Mouse (Mus musculus): ENCODE results near the gene C2cd3. TPM values are rescaled to one million over a fixed set of nuclear protein-coding genes. Genes with fewer than 3 reads are reported as not detected.

Gene C2cd3
- polyA plus RNA-seq, 1 experiment from 2014 or later: 48.8 TPM

DNA sequence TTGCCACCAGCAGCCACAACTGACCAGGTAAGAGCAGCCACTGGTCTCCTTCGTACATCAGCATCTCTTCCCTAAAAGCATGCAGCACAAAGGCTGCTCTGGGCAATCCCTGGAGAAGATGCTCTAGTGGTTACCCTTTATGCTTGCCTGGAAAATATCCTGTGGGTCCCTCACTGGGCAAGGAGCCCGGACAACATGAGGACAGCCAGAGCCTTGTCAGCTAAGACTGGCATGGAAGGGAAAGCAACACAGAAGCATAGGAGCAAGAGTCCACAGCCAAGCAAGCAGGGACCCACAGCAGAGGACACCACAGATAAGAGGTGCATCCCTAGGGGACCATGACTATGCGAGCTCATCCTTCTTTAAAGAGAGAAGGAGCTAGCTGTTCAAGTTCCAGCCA is 87.8 kb downstream of the C2cd3 start:
- no peaks in the 10 kb centered on the region for H3K27me3 ChIP-seq (ENCODE audit: control insufficient read depth, insufficient read depth, low read length)
- no peak overlapping the region for H3K4me3 ChIP-seq (ENCODE audit: low read depth, low read length)
- H3K4me2 ChIP-seq (ENCODE audit: low read depth, low read length, severe bottlenecking): no peak overlapping the region
- no peaks in the 10 kb centered on the region for H3K4me1 ChIP-seq (replicated peaks; ENCODE audit: control insufficient read depth, insufficient read depth, low read length)
- ATAC-seq (replicated peaks; ENCODE audit: low FRiP score) (no peak), DNase-seq (ENCODE audit: low spot score) (no peak)
- H3K27ac ChIP-seq (ENCODE audit: low read depth, low read length): no peak overlapping the region
- H3K9me3 ChIP-seq (ENCODE audit: control insufficient read depth, low read length): no peaks in the 10 kb centered on the region
- peaks cover 8% of the 10 kb centered on the region; the same call in 1 of the 2 replicates for H3K36me3 ChIP-seq (ENCODE audit: control insufficient read depth, insufficient read depth, low read length)
- 96% methylated on average over 3 of the region's 3 CpGs for whole genome bisulfite sequencing
- no peak overlapping the region for H3K9ac ChIP-seq (ENCODE audit: low read length)

- 92% methylated on average over 6 of the region's 6 CpGs for WGBS
- no peaks in the 10 kb centered on the region for H3K9me3 ChIP-seq (ENCODE audit: control insufficient read depth, low read length)
- peaks cover 8% of the 10 kb centered on the region; the same call in 1 of the 2 replicates for H3K36me3 ChIP-seq (ENCODE audit: control insufficient read depth, insufficient read depth, low read length)
- H3K4me3 ChIP-seq (ENCODE audit: low read depth, low read length): no peak overlapping the region
- no peak overlapping the region for H3K9ac ChIP-seq (ENCODE audit: low read length)
- no peak for DNase-seq (ENCODE audit: low spot score)
- no peaks in the 10 kb centered on the region for H3K4me1 ChIP-seq (replicated peaks; ENCODE audit: control insufficient read depth, insufficient read depth, low read length)
- no peak overlapping the region for H3K4me2 ChIP-seq (ENCODE audit: low read depth, low read length, severe bottlenecking)
- ATAC-seq (replicated peaks; ENCODE audit: low FRiP score): no peak
- H3K27ac ChIP-seq (ENCODE audit: low read depth, low read length): no peak overlapping the region
- no peaks in the 10 kb centered on the region for H3K27me3 ChIP-seq (ENCODE audit: control insufficient read depth, insufficient read depth, low read length)
Measured at GRCm38 (mm10) chr7:100461621-100462151, 89.7 kb downstream of the C2cd3 start.

GRCm38 (mm10) chr7:100463194-100463593 is 91.2 kb downstream of the C2cd3 start:
- ATAC-seq (replicated peaks; ENCODE audit: low FRiP score) (no peak), DNase-seq (ENCODE audit: low spot score) (no peak)
- no peaks in the 10 kb centered on the region for H3K4me1 ChIP-seq (replicated peaks; ENCODE audit: control insufficient read depth, insufficient read depth, low read length)
- no peak overlapping the region for H3K4me2 ChIP-seq (ENCODE audit: low read depth, low read length, severe bottlenecking)
- H3K27ac ChIP-seq (ENCODE audit: low read depth, low read length): 0 out of 2 replicates have a peak overlapping the region, but pooled peaks have one; percentile 8
- no peaks in the 10 kb centered on the region for H3K9me3 ChIP-seq (ENCODE audit: control insufficient read depth, low read length)
- H3K9ac ChIP-seq (ENCODE audit: low read length): no peak overlapping the region
- H3K4me3 ChIP-seq (ENCODE audit: low read depth, low read length): no peak overlapping the region
- H3K36me3 ChIP-seq (ENCODE audit: control insufficient read depth, insufficient read depth, low read length): peaks cover 8% of the 10 kb centered on the region; the same call in 1 of the 2 replicates
- H3K27me3 ChIP-seq (ENCODE audit: control insufficient read depth, insufficient read depth, low read length): no peaks in the 10 kb centered on the region
- 90% methylated on average over 9 of the region's 9 CpGs for WGBS

GRCm38 (mm10) chr7:100463757-100464156 is 91.7 kb downstream of the C2cd3 start:
- 89% methylated on average over 10 of the region's 10 CpGs for WGBS
- Histone ChIP-seq H3K27ac (ENCODE audit: low read depth, low read length) (0 out of 2 replicates have a peak overlapping the region, but pooled peaks have one; percentile 8), H3K4me2 (ENCODE audit: low read depth, low read length, severe bottlenecking) (no peak overlapping the region), H3K27me3 (ENCODE audit: control insufficient read depth, insufficient read depth, low read length) (no peaks in the 10 kb centered on the region), H3K9me3 (ENCODE audit: control insufficient read depth, low read length) (no peaks in the 10 kb centered on the region), H3K4me1 (replicated peaks; ENCODE audit: control insufficient read depth, insufficient read depth, low read length) (no peaks in the 10 kb centered on the region), H3K4me3 (ENCODE audit: low read depth, low read length) (no peak overlapping the region), H3K36me3 (ENCODE audit: control insufficient read depth, insufficient read depth, low read length) (peaks cover 8% of the 10 kb centered on the region; the same call in 1 of the 2 replicates), H3K9ac (ENCODE audit: low read length) (no peak overlapping the region)
- ATAC-seq (replicated peaks; ENCODE audit: low FRiP score) (no peak), DNase-seq (ENCODE audit: low spot score) (no peak)

DNA sequence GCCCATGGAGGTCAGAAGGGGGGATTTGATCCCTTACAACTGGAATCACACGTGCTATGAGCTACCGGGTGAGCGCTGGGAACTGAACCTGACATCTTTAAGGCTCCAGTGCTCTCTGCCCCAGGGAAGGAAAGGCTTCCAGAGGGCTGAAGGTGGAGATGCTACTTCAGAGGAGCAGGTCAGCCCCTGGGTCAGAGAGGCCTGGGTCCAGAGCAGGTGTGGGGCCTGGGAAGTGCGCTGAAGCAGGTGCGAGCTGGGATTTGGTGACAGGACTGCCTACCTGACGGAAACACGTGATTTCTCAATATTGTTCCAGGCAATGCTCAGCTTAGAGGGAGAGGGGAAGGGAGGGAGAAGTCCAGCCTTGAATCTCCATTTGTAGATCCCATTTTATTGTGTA is 92.2 kb downstream of the C2cd3 start:
- no peaks in the 10 kb centered on the region for H3K4me1 ChIP-seq (replicated peaks; ENCODE audit: control insufficient read depth, insufficient read depth, low read length)
- H3K36me3 ChIP-seq (ENCODE audit: control insufficient read depth, insufficient read depth, low read length): peaks cover 8% of the 10 kb centered on the region; the same call in 1 of the 2 replicates
- ATAC-seq (replicated peaks; ENCODE audit: low FRiP score): no peak
- no peak overlapping the region for H3K4me2 ChIP-seq (ENCODE audit: low read depth, low read length, severe bottlenecking)
- no peak overlapping the region for H3K27ac ChIP-seq (ENCODE audit: low read depth, low read length)
- WGBS: 92% methylated on average over 7 of the region's 7 CpGs
- DNase-seq (ENCODE audit: low spot score): no peak
- no peaks in the 10 kb centered on the region for H3K27me3 ChIP-seq (ENCODE audit: control insufficient read depth, insufficient read depth, low read length)
- no peak overlapping the region for H3K4me3 ChIP-seq (ENCODE audit: low read depth, low read length)
- H3K9me3 ChIP-seq (ENCODE audit: control insufficient read depth, low read length): no peaks in the 10 kb centered on the region
- H3K9ac ChIP-seq (ENCODE audit: low read length): no peak overlapping the region

DNA sequence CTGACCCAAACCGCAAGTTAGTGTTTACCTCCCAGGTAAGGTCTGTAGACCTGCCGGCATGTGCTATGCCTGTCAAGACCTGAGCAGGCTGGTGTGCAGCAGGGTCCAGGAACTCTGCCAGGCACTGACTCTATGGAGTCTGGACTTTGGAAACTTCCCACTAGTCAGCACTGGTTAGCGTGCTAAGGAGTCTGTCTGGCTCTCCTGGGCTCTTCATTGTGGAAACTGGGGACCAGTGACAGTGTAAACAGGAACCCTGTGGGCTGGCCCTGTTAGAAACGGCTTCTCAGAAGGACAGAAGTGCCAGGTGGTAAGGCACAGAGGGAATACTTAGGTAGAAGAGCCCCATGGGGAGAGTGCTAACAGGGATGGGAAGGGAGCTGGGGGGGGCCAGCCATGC is 93.2 kb downstream of the C2cd3 start:
- no peaks in the 10 kb centered on the region for H3K9me3 ChIP-seq (ENCODE audit: control insufficient read depth, low read length)
- no peak overlapping the region for H3K9ac ChIP-seq (ENCODE audit: low read length)
- H3K27me3 ChIP-seq (ENCODE audit: control insufficient read depth, insufficient read depth, low read length): no peaks in the 10 kb centered on the region
- no peak overlapping the region for H3K27ac ChIP-seq (ENCODE audit: low read depth, low read length)
- DNase-seq (ENCODE audit: low spot score): no peak
- H3K4me3 ChIP-seq (ENCODE audit: low read depth, low read length): no peak overlapping the region
- peaks cover 3% of the 10 kb centered on the region; the same call in 1 of the 2 replicates for H3K36me3 ChIP-seq (ENCODE audit: control insufficient read depth, insufficient read depth, low read length)
- ATAC-seq (replicated peaks; ENCODE audit: low FRiP score): no peak
- no peak overlapping the region for H3K4me2 ChIP-seq (ENCODE audit: low read depth, low read length, severe bottlenecking)
- 81% methylated on average over 4 of the region's 4 CpGs for WGBS
- no peaks in the 10 kb centered on the region for H3K4me1 ChIP-seq (replicated peaks; ENCODE audit: control insufficient read depth, insufficient read depth, low read length)

DNA sequence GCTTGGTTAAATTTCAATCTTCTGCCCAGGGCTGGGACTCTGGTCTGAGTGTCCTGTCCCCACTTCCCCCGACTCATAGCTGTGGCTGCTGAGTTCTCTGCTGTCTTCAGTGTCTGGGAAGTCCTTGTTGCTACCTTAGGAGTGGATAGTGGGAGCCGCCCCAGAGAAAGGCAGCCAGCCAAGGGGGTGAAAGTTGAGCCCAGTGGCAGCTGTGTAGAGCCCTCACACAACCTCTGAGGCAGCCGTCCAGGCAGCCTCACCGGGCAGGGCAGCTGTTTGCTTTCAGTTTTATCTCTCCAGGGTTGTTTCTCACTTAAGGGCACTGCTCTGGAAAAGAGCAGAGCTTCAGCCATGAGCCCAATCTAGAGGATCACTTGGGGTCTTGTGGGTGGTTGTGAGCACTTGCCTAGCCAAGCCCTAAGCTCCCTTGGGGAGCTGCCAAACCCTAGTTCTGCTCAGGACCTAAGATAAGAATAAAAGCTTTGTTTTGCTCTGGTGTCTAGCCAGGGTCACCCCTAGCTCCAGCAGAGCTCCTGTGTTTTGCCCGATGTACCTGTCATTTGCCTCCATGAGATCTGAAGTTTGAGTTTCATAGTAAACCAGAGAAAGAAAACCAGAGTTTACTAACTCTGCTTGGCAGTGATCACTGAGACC is 93.8 kb downstream of the C2cd3 start:
- 80% methylated on average over 5 of the region's 5 CpGs for WGBS
- H3K27ac ChIP-seq (ENCODE audit: low read depth, low read length): peak overlapping the region; percentile 41; the same call in 1 of the 2 replicates
- ATAC-seq (replicated peaks; ENCODE audit: low FRiP score): no peak
- H3K4me1 ChIP-seq (replicated peaks; ENCODE audit: control insufficient read depth, insufficient read depth, low read length): no peaks in the 10 kb centered on the region
- no peak overlapping the region for H3K4me3 ChIP-seq (ENCODE audit: low read depth, low read length)
- no peak overlapping the region for H3K9ac ChIP-seq (ENCODE audit: low read length)
- H3K9me3 ChIP-seq (ENCODE audit: control insufficient read depth, low read length): no peaks in the 10 kb centered on the region
- no peak overlapping the region for H3K4me2 ChIP-seq (ENCODE audit: low read depth, low read length, severe bottlenecking)
- no peaks in the 10 kb centered on the region for H3K27me3 ChIP-seq (ENCODE audit: control insufficient read depth, insufficient read depth, low read length)
- no peak for DNase-seq (ENCODE audit: low spot score)
- no peaks in the 10 kb centered on the region; the same call in 1 of the 2 replicates for H3K36me3 ChIP-seq (ENCODE audit: control insufficient read depth, insufficient read depth, low read length)

- DNase-seq (ENCODE audit: low spot score) (no peak), ATAC-seq (replicated peaks; ENCODE audit: low FRiP score) (peak; percentile 58; the same call in 1 of the 2 replicates)
- Histone ChIP-seq H3K4me3 (ENCODE audit: low read depth, low read length) (no peak overlapping the region), H3K4me2 (ENCODE audit: low read depth, low read length, severe bottlenecking) (no peak overlapping the region), H3K27ac (ENCODE audit: low read depth, low read length) (peak overlapping the region; percentile 64), H3K27me3 (ENCODE audit: control insufficient read depth, insufficient read depth, low read length) (no peaks in the 10 kb centered on the region), H3K9ac (ENCODE audit: low read length) (no peak overlapping the region), H3K4me1 (replicated peaks; ENCODE audit: control insufficient read depth, insufficient read depth, low read length) (no peaks in the 10 kb centered on the region), H3K36me3 (ENCODE audit: control insufficient read depth, insufficient read depth, low read length) (no peaks in the 10 kb centered on the region; the same call in 1 of the 2 replicates), H3K9me3 (ENCODE audit: control insufficient read depth, low read length) (no peaks in the 10 kb centered on the region)
- 91% methylated on average over 11 of the region's 11 CpGs for WGBS
Measured at GRCm38 (mm10) chr7:100466781-100467510, 94.9 kb downstream of the C2cd3 start.
